Mouse (Mus musculus): ENCODE data around the gene Arhgap36. TPM values are rescaled to one million over a fixed set of nuclear protein-coding genes. Genes with fewer than 3 reads are reported as not detected.

The Arhgap36 gene
- 0.56 and 0.65 TPM in 2 replicates for polyA plus RNA-seq (2015; fragmentation: Nextera tagmentation; extraction: Ambion mirVana)

GRCm38 (mm10) chrX:49463442-49463970, at the start of gene Arhgap36:
Gene Arhgap36 (plus strand): TSS chrX:49463945.
- Histone ChIP-seq H3K27ac (no peak within 1 kb of the TSS), H3K4me1 (no peaks in the 10 kb centered on the region), H3K9ac (no peak within 1 kb of the TSS), H3K9me3 (no peaks in the 10 kb centered on the region), H3K36me3 (no peaks in the 10 kb centered on the region), H3K4me3 (no peak within 1 kb of the TSS), H3K4me2 (no peak within 1 kb of the TSS), H3K27me3 (no peaks in the 10 kb centered on the region)
- ATAC-seq (ENCODE audit: borderline replicate concordance, extremely low read depth, low FRiP score, low TSS enrichment): no peak
- WGBS: 59% methylated on average over 6 of the region's 6 CpGs

- no peaks in the 10 kb centered on the region for H3K27me3 ChIP-seq
- H3K27ac ChIP-seq: no peak overlapping the region
- no peaks in the 10 kb centered on the region for H3K9me3 ChIP-seq
- no peak overlapping the region for H3K9ac ChIP-seq
- no peak overlapping the region for H3K4me3 ChIP-seq
- no peak overlapping the region for H3K4me2 ChIP-seq
- 65% methylated on average over 10 of the region's 10 CpGs for WGBS
- H3K36me3 ChIP-seq: no peaks in the 10 kb centered on the region
- no peak for ATAC-seq (ENCODE audit: borderline replicate concordance, extremely low read depth, low FRiP score, low TSS enrichment)
- no peaks in the 10 kb centered on the region for H3K4me1 ChIP-seq
Measured at GRCm38 (mm10) chrX:49457781-49458180, 6.0 kb upstream of the Arhgap36 start.

GRCm38 (mm10) chrX:49470287-49471054, 6.7 kb downstream of the Arhgap36 start:
- no peaks in the 10 kb centered on the region for H3K4me1 ChIP-seq
- no peak overlapping the region for H3K27ac ChIP-seq
- WGBS: 24% methylated on average over 31 of the region's 34 CpGs
- H3K4me3 ChIP-seq: peak overlapping the region; percentile 20
- no peak; the same call in 1 of the 2 replicates for ATAC-seq (ENCODE audit: borderline replicate concordance, extremely low read depth, low FRiP score, low TSS enrichment)
- H3K9ac ChIP-seq: no peak overlapping the region
- H3K9me3 ChIP-seq: no peaks in the 10 kb centered on the region
- H3K36me3 ChIP-seq: no peaks in the 10 kb centered on the region
- H3K4me2 ChIP-seq: peak overlapping the region; percentile 51
- no peaks in the 10 kb centered on the region for H3K27me3 ChIP-seq

DNA sequence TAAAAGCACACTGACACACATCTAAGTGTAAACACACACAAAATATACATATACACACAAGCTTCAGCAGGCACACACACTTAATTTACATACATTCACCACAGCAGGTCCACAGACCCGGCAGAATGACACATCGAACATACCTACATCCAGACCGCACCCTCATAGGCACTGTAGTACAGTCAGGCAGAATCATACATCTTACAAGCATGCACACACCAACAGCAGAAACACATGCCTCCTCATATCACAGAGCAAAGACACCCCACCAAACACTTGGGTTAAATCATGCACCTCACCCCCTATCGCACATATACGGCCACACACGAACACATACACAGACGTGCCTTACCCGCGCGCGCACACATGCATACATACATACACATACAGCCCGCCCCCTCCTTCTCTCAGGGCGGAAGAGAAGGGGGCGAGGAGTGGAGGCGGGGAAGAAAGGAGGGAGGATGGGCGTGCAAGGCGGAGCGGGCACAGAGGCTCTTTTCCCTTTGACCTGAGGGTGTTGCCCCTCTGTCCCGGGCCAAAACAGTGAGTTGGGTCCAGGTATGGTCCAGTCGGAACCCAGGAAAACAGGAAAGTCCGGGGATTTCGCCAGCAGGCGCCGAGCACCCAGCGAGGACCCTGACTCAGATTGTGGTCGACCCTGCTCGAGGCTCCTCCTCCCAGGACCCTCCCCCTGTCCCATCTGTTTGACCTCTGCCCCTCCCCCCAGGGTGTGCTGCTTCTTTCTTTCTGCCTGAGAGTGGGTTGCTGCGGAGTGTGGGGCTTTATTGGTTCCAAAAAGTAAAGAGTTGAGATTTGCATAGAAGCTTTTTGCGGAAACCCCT, 16.4 kb downstream of the Arhgap36 start:
- H3K27me3 ChIP-seq: peaks cover 4% of the 10 kb centered on the region; the same call in 1 of the 2 replicates
- H3K27ac ChIP-seq: no peak overlapping the region
- no peaks in the 10 kb centered on the region; the same call in 1 of the 2 replicates for H3K4me1 ChIP-seq
- ATAC-seq (ENCODE audit: borderline replicate concordance, extremely low read depth, low FRiP score, low TSS enrichment): 0 out of 2 replicates have a peak, but pooled peaks have one; percentile 14
- no peaks in the 10 kb centered on the region for H3K36me3 ChIP-seq
- 27% methylated on average over 24 of the region's 29 CpGs for WGBS
- H3K9me3 ChIP-seq: no peaks in the 10 kb centered on the region
- H3K9ac ChIP-seq: no peak overlapping the region
- H3K4me3 ChIP-seq: peak overlapping the region; percentile 21
- peak overlapping the region; percentile 56 for H3K4me2 ChIP-seq

- peaks cover 4% of the 10 kb centered on the region; the same call in 1 of the 2 replicates for H3K27me3 ChIP-seq
- WGBS: 12% methylated on average over 12 of the region's 12 CpGs
Measured at GRCm38 (mm10) chrX:49480846-49481245, 17.1 kb downstream of the Arhgap36 start.

GRCm38 (mm10) chrX:49489141-49489540, 25.4 kb downstream of the Arhgap36 start:
- WGBS: 76% methylated on average over 5 of the region's 5 CpGs
- peaks cover 12% of the 10 kb centered on the region for H3K27me3 ChIP-seq
- no peaks in the 10 kb centered on the region for H3K4me1 ChIP-seq
- H3K27ac ChIP-seq: no peak overlapping the region
- H3K9me3 ChIP-seq: no peaks in the 10 kb centered on the region
- ATAC-seq (ENCODE audit: borderline replicate concordance, extremely low read depth, low FRiP score, low TSS enrichment): no peak
- no peaks in the 10 kb centered on the region for H3K36me3 ChIP-seq
- H3K4me2 ChIP-seq: no peak overlapping the region
- H3K9ac ChIP-seq: no peak overlapping the region
- H3K4me3 ChIP-seq: no peak overlapping the region

More at GRCm38 (mm10) chrX:49480846-49481245, 17.1 kb downstream of the Arhgap36 start:
- no peak overlapping the region for H3K9ac ChIP-seq
- H3K9me3 ChIP-seq: no peaks in the 10 kb centered on the region
- H3K4me1 ChIP-seq: no peaks in the 10 kb centered on the region; the same call in 1 of the 2 replicates
- H3K27ac ChIP-seq: no peak overlapping the region
- no peak; the same call in 1 of the 2 replicates for ATAC-seq (ENCODE audit: borderline replicate concordance, extremely low read depth, low FRiP score, low TSS enrichment)
- H3K4me2 ChIP-seq: peak overlapping the region; percentile 56
- no peaks in the 10 kb centered on the region for H3K36me3 ChIP-seq
- H3K4me3 ChIP-seq: peak overlapping the region; percentile 21

- H3K9ac ChIP-seq: no peak overlapping the region
Measured at GRCm38 (mm10) chrX:49493739-49494449, 30.1 kb downstream of the Arhgap36 start.

More at GRCm38 (mm10) chrX:49493739-49494449, 30.1 kb downstream of the Arhgap36 start:
- Histone ChIP-seq H3K4me3 (no peak overlapping the region), H3K36me3 (no peaks in the 10 kb centered on the region), H3K4me1 (no peaks in the 10 kb centered on the region), H3K27ac (no peak overlapping the region), H3K4me2 (peak overlapping the region; percentile 37), H3K9me3 (no peaks in the 10 kb centered on the region), H3K27me3 (peaks cover 28% of the 10 kb centered on the region)
- no peak for ATAC-seq (ENCODE audit: borderline replicate concordance, extremely low read depth, low FRiP score, low TSS enrichment)
- 18% methylated on average over 45 of the region's 46 CpGs for WGBS

Other genes with a start within 250 kb of the Arhgap36 start
- gene Enox2, start 175.7 kb upstream of the Arhgap36 start, polyA plus RNA-seq (2015; fragmentation: Nextera tagmentation; extraction: Ambion mirVana): 7.0 and 7.3 TPM in 2 replicates
- not detected in 2 replicates for gene Olfr1320, start 208.4 kb downstream of the Arhgap36 start, polyA plus RNA-seq (2015; fragmentation: Nextera tagmentation; extraction: Ambion mirVana)

All from lung, embryonic 15.5 days (tissue).